Mouse (Mus musculus) hindbrain, embryonic 15.5 days (tissue): Measurements from ENCODE around the gene Tmem39a. TPM values are rescaled to one million over a fixed set of nuclear protein-coding genes. Genes with fewer than 3 reads are reported as not detected.

Source experiments
- ATAC-seq: fragments of 200-750 bp; cut with Nextera tagmentation; 2 replicates; pipeline ENCODE4 v1.8.0; 2017; ENCODE audit warnings: low read depth, moderate number of reproducible peaks, moderate TSS enrichment; ENCODE audit not compliant: low FRiP score
- H3K27ac ChIP-seq: fragments of 300-500 bp; sonication (generic); replicated peaks from 2 replicates; pipeline ENCODE4 v1.5.1; 2015; ENCODE audit warnings: mild to moderate bottlenecking, inconsistent platforms
- H3K27me3 ChIP-seq: fragments of 300-500 bp; sonication (generic); 2 replicates; pipeline ENCODE4 v1.6.1; 2015; ENCODE audit warnings: control low read depth, inconsistent platforms
- H3K36me3 ChIP-seq: fragments of 300-500 bp; sonication (generic); 2 replicates; pipeline ENCODE4 v1.6.1; 2015; ENCODE audit warnings: control low read depth, inconsistent platforms
- H3K4me1 ChIP-seq: fragments of 300-500 bp; sonication (generic); replicated peaks from 2 replicates; pipeline ENCODE4 v1.6.1; 2015; ENCODE audit warnings: control low read depth, inconsistent platforms
- H3K4me2 ChIP-seq: fragments of 300-500 bp; sonication (generic); 2 replicates; pipeline ENCODE4 v1.6.1; 2015; ENCODE audit warnings: moderate library complexity, mild to moderate bottlenecking, inconsistent platforms
- H3K4me3 ChIP-seq: fragments of 300-500 bp; sonication (generic); 2 replicates; pipeline ENCODE4 v1.5.1; 2015; ENCODE audit warnings: mild to moderate bottlenecking, inconsistent platforms
- H3K9ac ChIP-seq: fragments of 300-500 bp; sonication (generic); 2 replicates; pipeline ENCODE4 v1.6.1; 2015; ENCODE audit warnings: inconsistent platforms
- H3K9me3 ChIP-seq: fragments of 300-500 bp; sonication (generic); 2 replicates; pipeline ENCODE4 v1.6.1; 2016; ENCODE audit warnings: control low read depth, inconsistent platforms
- WGBS: fragments of 180-500 bp; shearing (Covaris S2); methylation state at CpG from one replicate; pipeline ENCODE4 v1.1.7; 2015; 5-methylcytosine and 5-hydroxymethylcytosine counted together
- polyA plus RNA-seq: library from polyadenylated mRNA; unstranded; fragments of >200 nt; fragmentation: Nextera tagmentation; extraction: Ambion mirVana; gene quantifications from 2 replicates; pipeline ENCODE4 v1.2.1, GENCODE M21; 2015

Tmem39a gene
- polyA plus RNA-seq, 1 experiment from 2014 or later: 36.3 TPM

DNA sequence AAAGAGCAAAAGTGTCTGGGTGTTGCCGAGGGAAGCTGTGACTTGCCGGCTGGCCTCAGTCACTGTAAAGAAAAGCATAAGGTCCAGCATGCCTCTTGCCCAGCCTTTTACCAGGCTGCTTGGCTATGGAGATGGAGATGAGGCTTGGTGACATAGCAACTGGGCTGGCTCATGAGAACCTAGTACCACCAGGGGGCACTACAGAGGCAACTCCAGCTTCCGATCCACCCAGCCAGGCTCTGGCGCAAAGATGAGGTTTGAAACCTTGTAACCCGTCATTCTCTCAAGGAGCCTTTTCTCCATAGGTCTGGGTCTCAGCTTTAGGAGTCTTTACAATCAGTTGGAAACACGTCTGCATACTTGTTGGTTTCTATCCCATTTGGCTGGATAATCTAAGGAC lies 60.6 kb downstream of the Tmem39a start:
- ATAC-seq: peak; percentile 81
- no peaks in the 10 kb centered on the region for H3K4me1 ChIP-seq
- WGBS: 16% methylated on average over 6 of the region's 6 CpGs
- no peak overlapping the region for H3K9ac ChIP-seq
- no peaks in the 10 kb centered on the region for H3K9me3 ChIP-seq
- no peak overlapping the region for H3K4me3 ChIP-seq
- no peak overlapping the region for H3K4me2 ChIP-seq
- no peaks in the 10 kb centered on the region for H3K36me3 ChIP-seq
- no peaks in the 10 kb centered on the region for H3K27me3 ChIP-seq
- no peak overlapping the region for H3K27ac ChIP-seq

DNA sequence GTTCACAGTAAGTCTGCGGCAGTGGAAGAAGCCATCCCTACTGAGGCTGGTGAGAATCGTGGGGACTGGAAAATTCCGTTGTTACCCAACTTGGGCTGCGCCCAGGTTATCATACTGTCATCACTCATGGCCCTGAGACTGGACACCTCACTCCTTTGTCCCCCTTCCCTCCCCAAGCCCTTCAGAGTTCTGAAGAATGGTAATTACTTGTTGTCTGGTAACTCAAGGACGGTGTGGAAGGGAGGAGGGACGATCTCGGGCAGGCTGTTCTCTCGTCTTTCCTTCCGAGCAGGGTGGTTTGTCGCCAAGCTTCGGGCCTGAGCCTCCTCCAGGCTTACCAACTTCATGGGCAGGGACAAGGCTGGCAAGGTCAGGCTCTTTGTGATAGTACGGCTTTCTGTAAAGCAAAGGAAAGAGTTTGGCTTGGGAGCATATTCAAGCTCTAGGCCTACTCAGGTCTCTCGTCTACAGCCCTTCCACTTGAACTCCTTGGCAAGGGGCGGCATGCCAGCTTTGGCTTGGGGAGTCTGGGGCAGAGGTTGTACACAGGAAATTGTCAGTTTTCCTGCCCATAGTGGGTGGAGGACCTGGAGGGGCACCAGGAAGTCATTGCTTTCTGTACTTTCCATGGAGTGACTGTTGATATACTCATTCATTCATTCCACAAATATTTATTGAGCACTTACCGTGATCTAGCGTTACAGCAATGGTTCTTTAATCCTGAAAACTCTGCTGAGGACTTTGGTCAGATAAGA lies 62.4 kb downstream of the Tmem39a start:
- no peak overlapping the region for H3K4me3 ChIP-seq
- H3K4me1 ChIP-seq: no peaks in the 10 kb centered on the region
- 92% methylated on average over 16 of the region's 16 CpGs for WGBS
- no peaks in the 10 kb centered on the region for H3K36me3 ChIP-seq
- no peaks in the 10 kb centered on the region for H3K27me3 ChIP-seq
- H3K9ac ChIP-seq: no peak overlapping the region
- H3K27ac ChIP-seq: no peak overlapping the region
- no peak for ATAC-seq
- no peaks in the 10 kb centered on the region for H3K9me3 ChIP-seq
- H3K4me2 ChIP-seq: no peak overlapping the region

DNA sequence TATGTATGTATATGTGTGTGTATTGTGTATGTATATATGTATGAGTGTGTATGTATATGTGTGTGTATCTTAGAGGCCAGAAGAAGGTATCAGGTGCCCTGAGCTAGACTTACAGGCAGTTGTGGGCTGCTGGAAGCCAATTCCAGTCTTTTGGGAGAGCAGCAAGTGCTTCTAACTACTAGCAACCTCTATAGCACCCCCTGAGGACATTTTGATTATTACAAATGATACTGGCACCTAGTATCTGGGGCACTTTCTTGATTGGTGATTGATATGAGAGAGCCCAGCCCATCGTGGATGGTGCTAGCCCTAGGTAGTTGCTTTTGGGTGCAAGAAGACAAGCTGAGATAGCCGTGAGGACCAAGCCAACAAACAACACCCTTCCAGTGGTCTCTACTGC lies 63.8 kb downstream of the Tmem39a start:
- WGBS: 77% methylated on average over 2 of the region's 2 CpGs
- H3K4me1 ChIP-seq: no peaks in the 10 kb centered on the region

DNA sequence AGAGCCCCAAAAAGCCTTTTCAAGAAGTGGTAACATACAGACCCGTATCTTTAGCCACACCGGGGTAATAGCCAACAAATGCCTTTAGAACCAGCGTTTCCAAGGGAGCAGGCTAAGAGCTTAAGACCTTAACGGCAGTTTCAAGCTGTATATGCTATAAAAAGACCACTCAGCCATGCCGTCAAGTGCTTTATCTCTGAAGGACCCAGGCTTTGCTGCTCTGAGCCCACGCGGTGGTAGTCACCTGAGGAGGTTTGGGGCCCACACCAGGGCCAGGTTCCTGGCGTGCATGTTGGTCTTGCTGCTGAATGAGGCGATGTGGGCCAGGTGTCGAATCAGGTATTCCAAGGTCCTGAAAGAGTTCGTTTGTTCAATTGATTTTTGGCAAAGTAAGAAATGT lies 65.8 kb downstream of the Tmem39a start:
- WGBS: 83% methylated on average over 11 of the region's 11 CpGs
- Histone ChIP-seq H3K9me3 (no peaks in the 10 kb centered on the region), H3K27me3 (no peaks in the 10 kb centered on the region), H3K36me3 (no peaks in the 10 kb centered on the region), H3K9ac (no peak overlapping the region), H3K4me2 (no peak overlapping the region), H3K4me1 (no peaks in the 10 kb centered on the region), H3K4me3 (no peak overlapping the region), H3K27ac (no peak overlapping the region)
- ATAC-seq: no peak

More for the DNA sequence above, 63.8 kb downstream of the Tmem39a start:
- Histone ChIP-seq H3K36me3 (no peaks in the 10 kb centered on the region), H3K9me3 (no peaks in the 10 kb centered on the region), H3K27me3 (no peaks in the 10 kb centered on the region), H3K4me3 (no peak overlapping the region), H3K4me2 (no peak overlapping the region), H3K27ac (no peak overlapping the region), H3K9ac (no peak overlapping the region)
- no peak for ATAC-seq

DNA sequence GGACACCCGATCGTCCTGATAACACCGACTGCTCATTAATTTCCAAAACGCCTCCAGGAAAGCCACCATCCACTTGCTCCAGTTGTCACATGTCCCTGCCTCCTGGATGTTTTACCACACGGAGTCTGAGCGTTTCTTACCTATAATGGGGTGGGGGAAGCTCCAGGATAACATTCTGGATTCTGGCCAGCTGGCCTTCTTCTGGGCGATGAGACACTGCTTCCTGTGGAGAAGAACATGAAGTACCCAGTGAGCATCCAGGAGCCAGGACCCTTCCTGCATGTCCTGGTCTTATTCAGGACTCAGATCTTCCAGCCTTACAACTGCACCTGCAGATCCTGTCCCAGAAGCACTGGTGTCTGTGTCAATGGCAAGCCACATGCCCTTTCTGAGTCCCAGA lies 66.9 kb downstream of the Tmem39a start:
- Histone ChIP-seq H3K27me3 (no peaks in the 10 kb centered on the region), H3K4me2 (no peak overlapping the region), H3K4me1 (no peaks in the 10 kb centered on the region), H3K4me3 (no peak overlapping the region), H3K9ac (no peak overlapping the region), H3K36me3 (no peaks in the 10 kb centered on the region), H3K27ac (no peak overlapping the region), H3K9me3 (no peaks in the 10 kb centered on the region)
- no peak for ATAC-seq
- WGBS: 90% methylated on average over 7 of the region's 7 CpGs

DNA sequence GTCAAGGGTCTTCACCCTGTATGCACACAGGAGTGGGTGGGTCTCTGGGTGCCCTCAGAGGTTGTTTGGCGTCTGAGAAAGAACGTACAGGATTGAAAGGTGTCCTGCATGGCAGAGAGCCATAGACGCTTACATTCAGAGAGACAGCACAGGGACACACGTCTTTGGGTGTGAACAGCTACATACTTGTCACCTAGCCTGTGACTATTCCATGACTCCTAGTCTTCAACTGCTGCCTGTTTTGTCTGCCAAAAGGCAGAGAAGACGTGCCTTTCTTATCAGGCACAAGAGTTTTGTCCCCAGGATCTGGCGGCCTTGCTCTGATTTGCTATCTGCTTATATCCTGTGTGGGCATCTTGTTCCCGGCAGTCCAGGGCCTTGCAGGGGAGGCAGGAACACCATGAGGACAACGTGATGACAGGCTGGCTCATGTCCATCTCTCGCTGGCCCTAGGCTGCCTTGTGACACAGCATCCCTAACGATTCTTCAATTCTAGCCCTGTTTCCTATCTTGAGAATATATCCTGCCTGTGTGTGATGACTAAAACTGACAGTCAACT lies 67.4 kb downstream of the Tmem39a start:
- 83% methylated on average over 10 of the region's 10 CpGs for WGBS
- no peaks in the 10 kb centered on the region for H3K9me3 ChIP-seq
- no peak overlapping the region for H3K4me3 ChIP-seq
- no peak overlapping the region for H3K4me2 ChIP-seq
- no peak overlapping the region for H3K27ac ChIP-seq
- no peaks in the 10 kb centered on the region for H3K27me3 ChIP-seq
- no peak overlapping the region for H3K9ac ChIP-seq
- H3K4me1 ChIP-seq: no peaks in the 10 kb centered on the region
- ATAC-seq: no peak
- H3K36me3 ChIP-seq: no peaks in the 10 kb centered on the region

DNA sequence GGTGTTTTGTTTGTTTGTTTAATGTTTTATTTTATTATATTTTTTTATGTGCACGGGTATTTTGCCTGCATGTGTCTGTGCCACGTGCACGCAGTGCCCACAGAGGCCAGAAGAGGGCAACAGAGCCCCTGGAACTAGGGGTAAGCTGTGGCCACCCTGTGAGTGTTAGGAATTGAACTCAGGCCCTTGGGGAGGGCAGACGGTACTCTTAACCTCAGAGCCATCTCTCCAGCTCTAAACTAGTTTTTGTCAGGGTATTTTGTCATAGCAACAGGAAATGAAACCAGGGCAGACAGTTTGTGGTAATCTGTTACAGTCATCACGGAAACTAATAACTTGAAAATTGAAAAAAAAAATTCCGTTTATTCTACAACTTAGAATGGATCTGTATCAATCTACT lies 73.6 kb downstream of the Tmem39a start:
- H3K36me3 ChIP-seq: no peaks in the 10 kb centered on the region
- WGBS: 63% methylated on average over 6 of the region's 6 CpGs
- ATAC-seq: no peak
- H3K27me3 ChIP-seq: no peaks in the 10 kb centered on the region
- H3K9me3 ChIP-seq: no peaks in the 10 kb centered on the region
- no peak overlapping the region for H3K27ac ChIP-seq
- no peak overlapping the region for H3K4me3 ChIP-seq
- H3K9ac ChIP-seq: no peak overlapping the region
- H3K4me1 ChIP-seq: no peaks in the 10 kb centered on the region
- no peak overlapping the region for H3K4me2 ChIP-seq

DNA sequence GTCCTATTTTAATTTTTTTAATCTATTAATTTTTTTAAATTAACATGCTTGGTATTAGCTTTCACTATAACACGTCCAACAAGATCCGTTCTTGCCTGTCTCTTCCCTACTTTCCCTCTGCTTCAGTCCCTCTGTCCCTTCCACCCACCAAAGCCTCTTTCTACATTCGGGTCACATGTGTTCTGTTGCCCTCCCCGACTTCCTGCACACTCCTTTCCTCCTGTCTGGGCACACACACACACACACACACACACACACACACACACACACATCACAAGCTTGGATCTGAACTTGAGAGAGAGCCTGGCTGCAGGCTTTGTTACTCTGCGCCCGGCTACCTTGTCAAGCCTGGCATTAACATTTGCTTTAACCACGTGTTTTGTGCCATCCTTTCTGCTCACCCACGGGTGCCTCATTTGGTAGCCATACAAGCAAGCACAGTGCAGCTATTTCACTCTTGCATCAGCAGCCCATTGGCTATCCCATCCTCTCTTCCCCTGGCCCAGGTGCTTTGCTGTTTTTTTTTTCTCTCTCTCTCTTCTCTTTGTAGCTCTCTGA lies 77.4 kb downstream of the Tmem39a start:
- no peaks in the 10 kb centered on the region for H3K27me3 ChIP-seq
- H3K4me2 ChIP-seq: no peak overlapping the region
- no peak overlapping the region for H3K27ac ChIP-seq
- 82% methylated on average over 8 of the region's 8 CpGs for WGBS
- no peaks in the 10 kb centered on the region for H3K4me1 ChIP-seq
- ATAC-seq: no peak
- H3K36me3 ChIP-seq: no peaks in the 10 kb centered on the region
- H3K9me3 ChIP-seq: no peaks in the 10 kb centered on the region
- no peak overlapping the region for H3K4me3 ChIP-seq
- no peak overlapping the region for H3K9ac ChIP-seq

DNA sequence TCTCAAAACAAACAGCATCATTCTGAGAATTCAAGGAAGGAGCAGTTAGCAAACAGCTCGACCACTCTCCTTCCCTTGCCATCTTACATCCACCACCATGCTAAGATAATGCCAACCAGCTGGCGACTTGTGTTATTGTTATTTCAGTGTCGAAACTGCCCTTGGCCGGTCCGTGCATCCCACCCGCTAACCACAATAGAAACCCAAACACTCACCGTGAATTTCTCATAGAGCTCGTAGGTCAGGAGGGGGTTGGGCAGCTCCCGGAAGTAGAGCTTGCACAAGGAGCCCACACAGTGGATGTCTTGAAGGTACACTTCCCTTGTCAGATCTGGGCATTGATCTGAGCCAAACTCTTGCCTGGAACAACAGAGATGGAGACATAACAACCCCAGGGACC lies 78.2 kb downstream of the Tmem39a start:
- no peak overlapping the region for H3K9ac ChIP-seq
- no peaks in the 10 kb centered on the region for H3K36me3 ChIP-seq
- H3K4me3 ChIP-seq: no peak overlapping the region
- 78% methylated on average over 9 of the region's 9 CpGs for WGBS
- no peak overlapping the region for H3K27ac ChIP-seq
- no peak for ATAC-seq
- H3K4me1 ChIP-seq: no peaks in the 10 kb centered on the region
- H3K27me3 ChIP-seq: no peaks in the 10 kb centered on the region
- H3K9me3 ChIP-seq: no peaks in the 10 kb centered on the region
- H3K4me2 ChIP-seq: no peak overlapping the region

DNA sequence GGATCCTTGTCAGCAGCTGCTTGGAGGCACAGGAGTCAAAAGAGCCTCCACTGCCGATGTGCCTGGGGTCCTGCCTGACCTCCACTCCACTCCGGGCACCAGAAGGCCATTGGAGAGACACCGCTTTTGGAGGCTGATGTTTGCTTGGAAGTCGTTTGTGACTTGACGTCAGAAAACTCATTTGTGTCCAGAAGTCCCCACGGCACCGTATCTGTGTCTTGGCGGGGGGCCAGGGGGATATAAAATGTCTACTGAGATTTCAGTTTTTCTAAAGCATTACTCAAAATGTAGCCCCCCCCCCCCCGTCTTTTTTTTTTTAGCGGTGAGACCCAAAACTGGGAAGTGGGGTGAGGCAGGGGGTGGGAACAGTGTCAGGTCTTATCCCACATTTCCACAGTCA lies 78.6 kb downstream of the Tmem39a start:
- no peak overlapping the region for H3K4me3 ChIP-seq
- no peaks in the 10 kb centered on the region for H3K27me3 ChIP-seq
- no peaks in the 10 kb centered on the region for H3K9me3 ChIP-seq
- H3K36me3 ChIP-seq: no peaks in the 10 kb centered on the region
- no peaks in the 10 kb centered on the region for H3K4me1 ChIP-seq
- no peak overlapping the region for H3K9ac ChIP-seq
- WGBS: 74% methylated on average over 10 of the region's 10 CpGs
- no peak overlapping the region for H3K4me2 ChIP-seq
- no peak overlapping the region for H3K27ac ChIP-seq
- no peak for ATAC-seq
